Mouse (Mus musculus) hindbrain, embryonic 16.5 days (tissue): ENCODE measurements around the gene Uqcrfs1. TPM values are rescaled to one million over a fixed set of nuclear protein-coding genes. Genes with fewer than 3 reads are reported as not detected.

Source experiments
- ATAC-seq: fragments of 200-750 bp; cut with Nextera tagmentation; 2 replicates; pipeline ENCODE4 v1.8.0; 2017; ENCODE audit warnings: moderate TSS enrichment, moderate library complexity
- H3K27ac ChIP-seq: fragments of 300-500 bp; sonication (generic); 2 replicates; pipeline ENCODE4 v1.5.1; 2014; ENCODE audit warnings: low read depth, mild to moderate bottlenecking, control low read depth, low read length, moderate library complexity
- H3K27me3 ChIP-seq: fragments of 300-500 bp; sonication (generic); replicated peaks from 2 replicates; pipeline ENCODE4 v1.6.1; 2014; ENCODE audit warnings: low read length; ENCODE audit not compliant: control insufficient read depth, insufficient read depth
- H3K36me3 ChIP-seq: fragments of 300-500 bp; sonication (generic); 2 replicates; pipeline ENCODE4 v1.6.1; 2014; ENCODE audit warnings: mild to moderate bottlenecking, low read length, moderate library complexity, mixed read lengths; ENCODE audit not compliant: control insufficient read depth, insufficient read depth
- H3K4me1 ChIP-seq: fragments of 300-500 bp; sonication (generic); 2 replicates; pipeline ENCODE4 v1.6.1; 2014; ENCODE audit warnings: low read depth, low read length; ENCODE audit not compliant: control insufficient read depth, insufficient read depth
- H3K4me2 ChIP-seq: fragments of 300-500 bp; sonication (generic); 2 replicates; pipeline ENCODE4 v1.6.1; 2014; ENCODE audit warnings: mild to moderate bottlenecking, low read length, control low read depth, moderate library complexity
- H3K4me3 ChIP-seq: fragments of 300-500 bp; sonication (generic); 2 replicates; pipeline ENCODE4 v1.5.1; 2014; ENCODE audit warnings: mild to moderate bottlenecking, low read length, control low read depth, moderate library complexity
- H3K9ac ChIP-seq: fragments of 300-500 bp; sonication (generic); 2 replicates; pipeline ENCODE4 v1.6.1; 2014; ENCODE audit warnings: low read depth, mild to moderate bottlenecking, control low read depth, low read length, moderate library complexity
- H3K9me3 ChIP-seq: fragments of 300-500 bp; sonication (generic); 2 replicates; pipeline ENCODE4 v1.6.1; 2014; ENCODE audit warnings: mild to moderate bottlenecking, low read length, moderate library complexity; ENCODE audit not compliant: control insufficient read depth
- WGBS: fragments of 180-500 bp; shearing (Covaris S2); extraction: QIAGEN DNeasy Blood & Tissue Kit; methylation state at CpG from one replicate; pipeline ENCODE4 v1.1.7; 2014; 5-methylcytosine and 5-hydroxymethylcytosine counted together
- polyA plus RNA-seq: library from polyadenylated mRNA; unstranded; fragments of >200 nt; fragmentation: Nextera tagmentation; extraction: Ambion mirVana; gene quantifications from 2 replicates; pipeline ENCODE4 v1.2.1, GENCODE M21; 2015

Uqcrfs1 gene
- polyA plus RNA-seq, 1 experiment from 2014 or later: 329 TPM

GRCm38 (mm10) chr13:30523246-30523891, 21.8 kb downstream of the Uqcrfs1 start:
- H3K4me3 ChIP-seq: no peak overlapping the region
- ATAC-seq: no peak
- H3K27ac ChIP-seq: no peak overlapping the region

GRCm38 (mm10) chr13:30521282-30521902, 23.8 kb downstream of the Uqcrfs1 start:
- Histone ChIP-seq H3K4me2 (no peak overlapping the region), H3K36me3 (no peaks in the 10 kb centered on the region), H3K27ac (no peak overlapping the region), H3K27me3 (no peaks in the 10 kb centered on the region), H3K4me1 (no peaks in the 10 kb centered on the region), H3K9ac (no peak overlapping the region), H3K9me3 (no peaks in the 10 kb centered on the region), H3K4me3 (no peak overlapping the region)
- ATAC-seq: no peak
- 73% methylated on average over 16 of the region's 16 CpGs for WGBS

More at GRCm38 (mm10) chr13:30523246-30523891, 21.8 kb downstream of the Uqcrfs1 start:
- Histone ChIP-seq H3K27me3 (no peaks in the 10 kb centered on the region), H3K9me3 (no peaks in the 10 kb centered on the region), H3K9ac (no peak overlapping the region), H3K4me2 (no peak overlapping the region), H3K4me1 (no peaks in the 10 kb centered on the region), H3K36me3 (no peaks in the 10 kb centered on the region)
- WGBS: 91% methylated on average over 5 of the region's 5 CpGs

- Histone ChIP-seq H3K4me3 (no peak overlapping the region), H3K36me3 (no peaks in the 10 kb centered on the region), H3K27ac (no peak overlapping the region), H3K27me3 (no peaks in the 10 kb centered on the region), H3K9me3 (no peaks in the 10 kb centered on the region), H3K9ac (no peak overlapping the region), H3K4me2 (no peak overlapping the region), H3K4me1 (no peaks in the 10 kb centered on the region)
- ATAC-seq: no peak
Measured at GRCm38 (mm10) chr13:30518191-30518590, 27.0 kb downstream of the Uqcrfs1 start.

- no peak for ATAC-seq
- Histone ChIP-seq H3K4me2 (no peak overlapping the region), H3K27ac (no peak overlapping the region), H3K9ac (no peak overlapping the region), H3K36me3 (no peaks in the 10 kb centered on the region), H3K27me3 (no peaks in the 10 kb centered on the region), H3K4me3 (no peak overlapping the region), H3K4me1 (no peaks in the 10 kb centered on the region), H3K9me3 (no peaks in the 10 kb centered on the region)
- WGBS: 69% methylated on average over 4 of the region's 4 CpGs
Measured at GRCm38 (mm10) chr13:30507651-30508050, 37.5 kb downstream of the Uqcrfs1 start.

GRCm38 (mm10) chr13:30501860-30502395, 43.2 kb downstream of the Uqcrfs1 start:
- no peak overlapping the region for H3K4me3 ChIP-seq
- H3K27ac ChIP-seq: no peak overlapping the region
- H3K4me2 ChIP-seq: no peak overlapping the region; the same call in 1 of the 2 replicates
- no peaks in the 10 kb centered on the region for H3K36me3 ChIP-seq
- no peaks in the 10 kb centered on the region for H3K27me3 ChIP-seq
- H3K9ac ChIP-seq: no peak overlapping the region
- no peaks in the 10 kb centered on the region for H3K4me1 ChIP-seq
- WGBS: 34% methylated on average over 7 of the region's 7 CpGs
- H3K9me3 ChIP-seq: no peaks in the 10 kb centered on the region
- ATAC-seq: no peak

Other genes with a start within 250 kb of the Uqcrfs1 start
- gene Agtr1a, start 208.9 kb downstream of the Uqcrfs1 start, polyA plus RNA-seq: 1.3 and 1.5 TPM in 2 replicates
- gene Dusp22, start 114.6 kb upstream of the Uqcrfs1 start, polyA plus RNA-seq: 20.4 and 30.8 TPM in 2 replicates
- gene Irf4, start 203.9 kb upstream of the Uqcrfs1 start, polyA plus RNA-seq: 0.06 and 0.20 TPM in 2 replicates